Mouse (Mus musculus) megakaryocyte, embryonic 14.5 days (primary cell): Measurements from ENCODE around the gene Fam43a.

ENCODE experiments used
- FLI1 ChIP-seq: IDR thresholded peaks from 2 replicates; pipeline ENCODE4 v1.6.1; 2012; ENCODE audit warnings: low read length, inconsistent platforms, mixed read lengths
- GATA1 ChIP-seq: IDR thresholded peaks from 3 replicates; pipeline ENCODE4 v1.6.1; 2012; ENCODE audit warnings: mixed read lengths, low read length, inconsistent platforms, borderline replicate concordance

DNA sequence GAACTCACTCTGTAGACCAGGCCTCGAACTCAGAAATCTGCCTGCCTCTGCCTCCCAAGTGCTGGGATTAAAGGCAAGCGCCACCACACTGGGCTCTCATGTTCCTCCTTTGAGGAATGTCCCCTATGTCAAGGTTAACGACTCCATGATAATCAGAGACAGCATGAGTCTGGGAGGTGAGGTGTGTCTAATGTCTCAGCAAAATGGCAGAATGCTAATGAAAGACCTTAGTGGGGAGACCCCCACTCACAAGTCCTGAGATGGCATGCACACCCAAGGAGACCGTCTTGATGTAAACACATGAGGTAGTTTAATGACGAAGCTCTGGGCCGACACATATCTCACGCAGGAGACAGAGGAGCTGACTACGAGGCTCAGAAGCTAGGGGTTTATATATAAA is 45.4 kb upstream of the Fam43a start:
- no peak for TF ChIP-seq GATA1
- TF ChIP-seq FLI1, result no peak
